Mouse (Mus musculus) skeletal muscle tissue, postnatal 0 days (tissue): ENCODE results near the gene Prr13. TPM values are rescaled to one million over a fixed set of nuclear protein-coding genes. Genes with fewer than 3 reads are reported as not detected.

Experiments used
- polyA plus RNA-seq: library from polyadenylated mRNA; unstranded; fragments of >200 nt; fragmentation: Nextera tagmentation; extraction: Ambion mirVana; gene quantifications from 2 replicates; pipeline ENCODE4 v1.2.1, GENCODE M21; 2015

Prr13 gene
- polyA plus RNA-seq: 36.5 and 44.9 TPM in 2 replicates

GRCm38 (mm10) chr15:102458904-102459317 is at the start of gene Prr13:
Gene Prr13 (plus strand): TSS chr15:102459028.

GRCm38 (mm10) chr15:102445146-102445545 is 13.7 kb upstream of the Prr13 start, which contains the start of gene Amhr2:
Gene Amhr2 (plus strand): TSS chr15:102445367.

GRCm38 (mm10) chr15:102470183-102470604 is 11.4 kb downstream of the Prr13 start, which contains the start of gene Pcbp2:
Gene Pcbp2 (plus strand): TSS chr15:102470539.

GRCm38 (mm10) chr15:102503447-102503846 is 44.6 kb downstream of the Prr13 start, which contains the start of gene Gm10337:
Gene Gm10337 (plus strand): TSS chr15:102503722.

Other genes with a start within 250 kb of the Prr13 start
- 1.8 and 2.2 TPM in 2 replicates for gene Itgb7, start 227.1 kb upstream of the Prr13 start, polyA plus RNA-seq
- 8.4 and 11.5 TPM in 2 replicates for gene Rarg, start 201.5 kb upstream of the Prr13 start, polyA plus RNA-seq
- 0.06 TPM in 1 of 2 replicates, not detected in the other for gene Gm9918, start 188.5 kb upstream of the Prr13 start, polyA plus RNA-seq
- gene Mfsd5, start 179.6 kb upstream of the Prr13 start, polyA plus RNA-seq: 30.0 and 37.6 TPM in 2 replicates
- gene Espl1, start 162.8 kb upstream of the Prr13 start, polyA plus RNA-seq: 2.5 and 3.5 TPM in 2 replicates
- 270 and 314 TPM in 2 replicates for gene Pfdn5, start 132.9 kb upstream of the Prr13 start, polyA plus RNA-seq
- 30.0 and 30.5 TPM in 2 replicates for gene Myg1, start 127.3 kb upstream of the Prr13 start, polyA plus RNA-seq
- 11.4 and 14.4 TPM in 2 replicates for gene Aaas, start 108.3 kb upstream of the Prr13 start, polyA plus RNA-seq
- gene Sp7, start 91.8 kb upstream of the Prr13 start, polyA plus RNA-seq: 0.13 and 0.35 TPM in 2 replicates
- 3.3 and 4.0 TPM in 2 replicates for gene Sp1, start 52.9 kb upstream of the Prr13 start, polyA plus RNA-seq
- 7.8 and 9.7 TPM in 2 replicates for gene Amhr2, start 13.7 kb upstream of the Prr13 start, polyA plus RNA-seq
- gene Pcbp2, start 11.5 kb downstream of the Prr13 start, polyA plus RNA-seq: 105 and 113 TPM in 2 replicates
- 1.8 TPM in 1 of 2 replicates, not detected in the other for gene Gm10337, start 44.7 kb downstream of the Prr13 start, polyA plus RNA-seq
- 4.0 and 4.2 TPM in 2 replicates for gene Map3k12, start 58.0 kb downstream of the Prr13 start, polyA plus RNA-seq
- 62.3 and 70.0 TPM in 2 replicates for gene Tarbp2, start 59.2 kb downstream of the Prr13 start, polyA plus RNA-seq
- gene Npff, start 65.9 kb downstream of the Prr13 start, polyA plus RNA-seq: 0.94 and 1.3 TPM in 2 replicates
- 0.14 TPM in 1 of 2 replicates, not detected in the other for gene Gm28047, start 166.0 kb downstream of the Prr13 start, polyA plus RNA-seq
- gene Atf7, start 166.4 kb downstream of the Prr13 start, polyA plus RNA-seq: 24.2 and 29.9 TPM in 2 replicates
- 91.0 and 109 TPM in 2 replicates for gene Atp5g2, start 213.3 kb downstream of the Prr13 start, polyA plus RNA-seq